Mouse (Mus musculus) megakaryocyte, embryonic 14.5 days (primary cell): ENCODE measurements around the gene Myo5c.

ENCODE experiments used
- FLI1 ChIP-seq: IDR thresholded peaks from 2 replicates; pipeline ENCODE4 v1.6.1; 2012; ENCODE audit warnings: low read length, inconsistent platforms, mixed read lengths
- GATA1 ChIP-seq: IDR thresholded peaks from 3 replicates; pipeline ENCODE4 v1.6.1; 2012; ENCODE audit warnings: mixed read lengths, low read length, inconsistent platforms, borderline replicate concordance

GRCm38 (mm10) chr9:75322099-75322885 lies 90.5 kb downstream of the Myo5c start:
- no peak for TF ChIP-seq GATA1
- no peak for TF ChIP-seq FLI1
